In genomic region chr12:73500689-73501326, GRCm38 (mm10) we compare ENCODE assay signal across 10 mouse cellular contexts. TPM values are rescaled to one million over a fixed set of nuclear protein-coding genes. Genes with fewer than 3 reads are reported as not detected.
DNase-seq lines count a peak whose midpoint lies in the region; ATAC-seq and TF ChIP-seq lines count a peak whose summit lies in the region.
"Had no signal": no experiment of that assay in that cellular context is flagged by ENCODE, and none has a peak within 500 bp of the region (broad histone marks: within the 10 kb centered on the region; RNA-seq: fewer than 3 reads in every experiment).

No protein-coding gene starts in this region.

- peaks cover 11% of the 10 kb centered on the region for H3K4me1 ChIP-seq in heart, embryonic 12.5 days (replicated peaks)

- no peak overlapping the region for H3K27ac ChIP-seq in heart, embryonic 12.5 days (ENCODE audit: poor library complexity, severe bottlenecking)
- H3K27ac ChIP-seq in left cerebral cortex, adult 2 months, result 0 out of 2 replicates have a peak overlapping the region, but pooled peaks have one; percentile 19
- H3K27ac ChIP-seq: hindbrain, embryonic 14.5 days had no signal

- no peak overlapping the region for H3K4me3 ChIP-seq in heart, embryonic 12.5 days
- H3K4me3 ChIP-seq in left cerebral cortex, adult 2 months, result no peak overlapping the region

- no peaks in the 10 kb centered on the region for H3K9me3 ChIP-seq in heart, embryonic 12.5 days (replicated peaks)

- no peak for TF ChIP-seq POLR2A in brain, embryonic 14.5 days (IDR thresholded peaks at IDR 0.05; ENCODE audit: borderline replicate concordance, extremely low read depth, insufficient read depth, insufficient read length, poor library complexity, severe bottlenecking)

- intact Hi-C loops in left cerebral cortex, postnatal 4 days (cut with DNase I), result no loop called here
- intact Hi-C loops in left cerebral cortex, adult 2 months (cut with DNase I), result loop anchor here (10.0 kb wide), 1 partner anchor 666 kb away; no protein-coding TSS in a partner anchor

- 44% methylated on average over 5 of the region's 5 CpGs for WGBS in heart, embryonic 12.5 days

- no peak for ATAC-seq in heart, embryonic 12.5 days (ENCODE audit: insufficient number of reproducible peaks, low FRiP score)

- no peak overlapping the region for H3K9ac ChIP-seq in heart, embryonic 12.5 days
- H3K9ac ChIP-seq: hindbrain, embryonic 14.5 days had no signal

- H3K4me2 ChIP-seq in heart, embryonic 12.5 days, result no peak overlapping the region
- H3K4me2 ChIP-seq: hindbrain, embryonic 14.5 days had no signal

- DNase-seq in heart, adult 11 months, result peak; percentile 92
- peak; percentile 17 for DNase-seq in left cerebral cortex, adult 11 months (ENCODE audit: low spot score)
- DNase-seq in left cerebral cortex, postnatal 4 days, result no peak
- DNase-seq in brain, embryonic 14.5 days (ENCODE audit: low read depth), result peak; percentile 61
- peak in 1 of 2 experiments; percentile 9 for DNase-seq in left cerebral cortex, adult 2 months (ENCODE audit: extremely low spot score in 1 of 2, low spot score in 2 of 2)
- no peak for DNase-seq in layer of hippocampus, postnatal 10 days (ENCODE audit: low spot score in 2 of 2)
- DNase-seq: cerebellum, adult 11-12 months; lung, postnatal 14 days had no signal

- TF ChIP-seq CTCF in brain, embryonic 14.5 days (IDR thresholded peaks at IDR 0.05; ENCODE audit: borderline replicate concordance, extremely low read depth, insufficient read depth, insufficient read length), result no peak
- TF ChIP-seq CTCF in left cerebral cortex, adult 2 months (IDR thresholded peaks at IDR 0.05), result no peak

- H3K36me3 ChIP-seq in heart, embryonic 12.5 days, result no peaks in the 10 kb centered on the region

- no peaks in the 10 kb centered on the region for H3K27me3 ChIP-seq in heart, embryonic 12.5 days (replicated peaks)

RNA-seq across cellular contexts. Expression of gene Tmem30b, which starts 45.4 kb away (rescaled TPM):
- polyA plus RNA-seq in heart, embryonic 12.5 days (2016; fragmentation: Nextera tagmentation; extraction: Ambion mirVana), result 0.18 and 0.36 TPM in 2 replicates
- total RNA-seq in left cerebral cortex, postnatal 4 days (2021), result under 1 TPM; 0.28 to 0.42 TPM
- 0.32 and 0.37 TPM in 2 replicates for polyA plus RNA-seq in brain, embryonic 14.5 days (2012; rRNA removed)
- total RNA-seq in left cerebral cortex, adult 2 months (2021), result under 1 TPM in 1 of 2 experiments, not detected in 1; 0.11 TPM
- under 1 TPM in 1 of 2 experiments, not detected in 1; 0.13 TPM for total RNA-seq in layer of hippocampus, postnatal 10 days (2021)

Comparison
In these comparisons a context has a peak if more than half of its experiments do, and no peak if none do; other contexts are left out.
1. DNase-seq: peak in heart, adult 11 months (single experiment), left cerebral cortex, adult 11 months (single experiment) and brain, embryonic 14.5 days (single experiment); none in left cerebral cortex, postnatal 4 days (single experiment) and layer of hippocampus, postnatal 10 days (0 of 2).